Mouse (Mus musculus) intestine, postnatal 0 days (tissue): Measurements from ENCODE around the gene Rtn4rl1. TPM values are rescaled to one million over a fixed set of nuclear protein-coding genes. Genes with fewer than 3 reads are reported as not detected.

Experiments
- ATAC-seq: fragments of 200-750 bp; cut with Nextera tagmentation; 2 replicates; pipeline ENCODE4 v1.8.0; 2017; ENCODE audit warnings: mild to moderate bottlenecking, moderate TSS enrichment, moderate library complexity
- H3K27ac ChIP-seq: fragments of 300-500 bp; sonication (generic); 2 replicates; pipeline ENCODE4 v1.5.1; 2014; ENCODE audit warnings: mild to moderate bottlenecking, low read depth, low read length, moderate library complexity
- H3K27me3 ChIP-seq: fragments of 300-500 bp; sonication (generic); replicated peaks from 2 replicates; pipeline ENCODE4 v1.6.1; 2014; ENCODE audit warnings: low read length, mixed read lengths; ENCODE audit not compliant: control insufficient read depth, insufficient read depth
- H3K36me3 ChIP-seq: fragments of 300-500 bp; sonication (generic); 2 replicates; pipeline ENCODE4 v1.6.1; 2014; ENCODE audit warnings: mild to moderate bottlenecking, moderate library complexity; ENCODE audit not compliant: control insufficient read depth, insufficient read depth
- H3K4me1 ChIP-seq: fragments of 300-500 bp; sonication (generic); replicated peaks from 2 replicates; pipeline ENCODE4 v1.6.1; 2014; ENCODE audit warnings: antibody characterized with exemption, low read length, mixed read lengths; ENCODE audit not compliant: control insufficient read depth, insufficient read depth
- H3K4me2 ChIP-seq: fragments of 300-500 bp; sonication (generic); replicated peaks from 2 replicates; pipeline ENCODE4 v1.6.1; 2014; ENCODE audit warnings: low read depth, mild to moderate bottlenecking, moderate library complexity
- H3K4me3 ChIP-seq: fragments of 300-500 bp; sonication (generic); 2 replicates; pipeline ENCODE4 v1.5.1; 2014; ENCODE audit warnings: low read depth, low read length
- H3K9ac ChIP-seq: fragments of 300-500 bp; sonication (generic); 2 replicates; pipeline ENCODE4 v1.6.1; 2014; ENCODE audit warnings: mild to moderate bottlenecking, low read depth, low read length
- H3K9me3 ChIP-seq: fragments of 300-500 bp; sonication (generic); 2 replicates; pipeline ENCODE4 v1.6.1; 2016; ENCODE audit warnings: mixed run types; ENCODE audit not compliant: control insufficient read depth
- CTCF ChIP-seq: sonication (generic); IDR thresholded peaks from 2 replicates; pipeline ENCODE4 v1.5.1; 2016; ENCODE audit warnings: low read depth, mild to moderate bottlenecking, control low read depth, antibody characterized with exemption, moderate library complexity
- WGBS: fragments of 180-500 bp; shearing (Covaris S2); extraction: QIAGEN DNeasy Blood & Tissue Kit; methylation state at CpG from one replicate; pipeline ENCODE4 v1.1.7; 2014; 5-methylcytosine and 5-hydroxymethylcytosine counted together
- polyA plus RNA-seq: library from polyadenylated mRNA; unstranded; fragments of >200 nt; fragmentation: Nextera tagmentation; extraction: Ambion mirVana; gene quantifications from 2 replicates; pipeline ENCODE4 v1.2.1, GENCODE M21; 2015

The Rtn4rl1 gene
- polyA plus RNA-seq, 1 experiment from 2014 or later = 1.5 TPM

DNA sequence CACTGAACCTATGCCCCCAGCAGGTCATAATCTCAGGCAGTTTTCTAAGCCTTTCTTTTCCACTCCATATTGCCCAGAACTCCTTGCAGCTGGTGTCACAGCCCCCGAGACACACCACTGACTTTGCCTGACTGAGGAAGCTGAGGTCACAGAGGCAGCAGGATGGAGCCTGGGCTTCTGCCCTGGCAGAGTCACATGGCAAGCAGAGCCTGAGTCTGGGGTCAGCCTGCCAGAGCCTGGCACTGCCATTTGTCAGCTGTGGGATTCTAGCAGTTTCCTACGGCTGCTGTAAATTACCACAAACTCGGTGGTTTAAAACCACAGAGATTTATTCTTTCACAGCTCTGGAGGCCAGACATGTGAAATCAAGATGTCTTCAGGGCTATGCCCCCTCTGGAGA, 34.0 kb downstream of the Rtn4rl1 start:
- no peak overlapping the region for H3K4me3 ChIP-seq
- no peak for ATAC-seq
- H3K27ac ChIP-seq = no peak overlapping the region
- no peaks in the 10 kb centered on the region for H3K4me1 ChIP-seq
- no peaks in the 10 kb centered on the region; the same call in 1 of the 2 replicates for H3K36me3 ChIP-seq
- no peak for TF ChIP-seq CTCF
- H3K4me2 ChIP-seq = no peak overlapping the region
- no peak overlapping the region for H3K9ac ChIP-seq
- H3K9me3 ChIP-seq = no peaks in the 10 kb centered on the region
- H3K27me3 ChIP-seq = no peaks in the 10 kb centered on the region
- 62% methylated on average over 3 of the region's 3 CpGs for WGBS

DNA sequence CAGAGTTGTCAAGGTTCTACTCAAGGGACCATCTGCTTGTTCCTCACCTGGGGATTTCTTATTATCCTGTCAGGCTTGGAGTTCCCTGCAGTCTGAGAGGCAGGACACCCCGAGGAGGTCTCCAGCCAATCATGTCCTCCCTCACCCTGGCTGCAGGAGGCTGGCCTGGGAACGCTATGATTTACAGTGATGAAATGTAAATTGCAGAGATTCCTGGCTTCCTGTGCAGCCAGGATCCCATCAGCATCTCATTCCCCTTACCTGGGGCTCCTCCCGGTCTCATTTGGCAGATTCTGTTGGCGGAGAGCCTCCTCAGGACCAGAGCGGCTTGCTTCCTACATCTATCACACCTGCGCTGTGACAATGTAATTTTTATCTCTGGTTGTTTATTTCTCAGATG, 35.7 kb downstream of the Rtn4rl1 start:
- H3K27me3 ChIP-seq = no peaks in the 10 kb centered on the region
- no peak overlapping the region for H3K4me2 ChIP-seq
- 63% methylated on average over 6 of the region's 6 CpGs for WGBS
- H3K36me3 ChIP-seq = no peaks in the 10 kb centered on the region
- no peak for ATAC-seq
- no peak overlapping the region for H3K9ac ChIP-seq
- no peaks in the 10 kb centered on the region for H3K9me3 ChIP-seq
- H3K27ac ChIP-seq = no peak overlapping the region
- no peaks in the 10 kb centered on the region for H3K4me1 ChIP-seq
- no peak overlapping the region for H3K4me3 ChIP-seq
- TF ChIP-seq CTCF = no peak

DNA sequence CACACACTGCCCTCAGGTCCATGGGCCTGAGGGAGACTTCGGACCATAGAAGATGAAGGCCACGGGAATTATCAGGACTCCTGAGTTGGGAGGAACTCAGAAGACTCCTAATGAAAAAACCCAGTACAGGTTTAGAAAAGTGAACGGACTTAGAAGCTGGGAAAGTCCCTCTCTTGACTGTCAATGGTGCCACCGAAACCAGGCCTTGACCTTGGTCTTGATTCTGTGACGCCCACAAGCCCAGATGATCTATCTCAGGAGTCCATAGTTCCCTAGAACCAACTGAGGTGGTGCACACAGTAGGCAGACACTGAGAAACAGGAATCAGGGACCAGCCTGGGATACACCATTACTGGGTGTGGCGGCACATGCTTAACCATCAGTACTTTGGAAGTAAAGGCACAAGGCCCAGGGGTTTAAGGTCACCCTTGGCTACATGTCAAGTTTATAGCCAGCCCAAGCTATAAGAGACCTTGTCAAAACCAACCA, 36.7 kb downstream of the Rtn4rl1 start:
- H3K9ac ChIP-seq = no peak overlapping the region
- H3K9me3 ChIP-seq = no peaks in the 10 kb centered on the region
- no peaks in the 10 kb centered on the region for H3K27me3 ChIP-seq
- ATAC-seq = no peak
- H3K4me2 ChIP-seq = no peak overlapping the region
- no peaks in the 10 kb centered on the region for H3K36me3 ChIP-seq
- H3K4me1 ChIP-seq = no peaks in the 10 kb centered on the region
- 93% methylated on average over 6 of the region's 6 CpGs for WGBS
- no peak for TF ChIP-seq CTCF
- H3K4me3 ChIP-seq = no peak overlapping the region
- no peak overlapping the region for H3K27ac ChIP-seq

DNA sequence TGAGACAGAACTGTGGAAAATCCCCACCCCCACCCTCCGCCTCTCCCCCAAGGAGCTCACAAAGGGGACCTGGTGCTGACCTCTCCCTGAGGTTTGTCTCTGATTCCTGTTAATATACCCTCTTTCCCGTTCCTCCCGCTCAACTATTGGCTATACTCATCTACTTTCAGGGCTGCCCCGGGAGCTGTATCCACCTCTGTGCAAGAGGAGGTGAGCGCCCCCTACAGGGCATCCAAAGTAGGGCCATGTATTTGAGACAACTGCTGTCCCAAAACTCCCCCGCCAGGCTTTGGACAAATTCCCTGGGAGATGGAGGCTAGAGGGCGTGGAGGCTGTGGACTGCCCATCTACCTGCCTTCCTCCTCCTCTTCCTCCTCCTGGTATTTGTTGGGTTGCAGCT, 38.2 kb downstream of the Rtn4rl1 start:
- WGBS = 14% methylated on average over 7 of the region's 7 CpGs
- no peaks in the 10 kb centered on the region for H3K9me3 ChIP-seq
- H3K27ac ChIP-seq = no peak overlapping the region
- ATAC-seq = peak; percentile 48; the same call in 1 of the 2 replicates
- no peak overlapping the region for H3K4me2 ChIP-seq
- no peaks in the 10 kb centered on the region for H3K4me1 ChIP-seq
- TF ChIP-seq CTCF = peak; percentile 88
- H3K36me3 ChIP-seq = no peaks in the 10 kb centered on the region
- H3K9ac ChIP-seq = no peak overlapping the region
- no peaks in the 10 kb centered on the region for H3K27me3 ChIP-seq
- no peak overlapping the region for H3K4me3 ChIP-seq

DNA sequence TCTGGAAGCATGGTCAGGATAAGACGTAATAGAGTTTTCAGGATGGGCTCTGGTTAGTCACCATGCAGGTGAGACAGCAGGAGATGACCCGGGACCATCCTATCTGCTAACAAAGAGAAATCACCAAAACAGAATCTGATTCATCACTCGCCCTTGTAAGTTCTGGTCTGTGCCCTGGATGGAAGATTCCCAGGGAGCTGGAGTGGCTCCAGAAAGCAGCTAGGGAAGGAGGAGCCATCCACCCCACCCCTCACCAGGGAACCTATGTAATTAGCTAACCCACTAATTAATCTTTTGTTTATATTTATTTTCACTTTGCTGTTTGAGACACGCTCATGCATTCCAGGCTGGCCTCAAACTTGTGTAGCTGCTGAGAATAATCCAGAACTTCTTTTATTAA, 38.9 kb downstream of the Rtn4rl1 start:
- no peaks in the 10 kb centered on the region for H3K27me3 ChIP-seq
- H3K27ac ChIP-seq = no peak overlapping the region
- no peak overlapping the region for H3K9ac ChIP-seq
- H3K4me2 ChIP-seq = no peak overlapping the region
- 79% methylated on average over 4 of the region's 4 CpGs for WGBS
- no peak for ATAC-seq
- H3K4me1 ChIP-seq = no peaks in the 10 kb centered on the region
- no peak for TF ChIP-seq CTCF
- H3K9me3 ChIP-seq = no peaks in the 10 kb centered on the region
- no peak overlapping the region for H3K4me3 ChIP-seq
- no peaks in the 10 kb centered on the region for H3K36me3 ChIP-seq

DNA sequence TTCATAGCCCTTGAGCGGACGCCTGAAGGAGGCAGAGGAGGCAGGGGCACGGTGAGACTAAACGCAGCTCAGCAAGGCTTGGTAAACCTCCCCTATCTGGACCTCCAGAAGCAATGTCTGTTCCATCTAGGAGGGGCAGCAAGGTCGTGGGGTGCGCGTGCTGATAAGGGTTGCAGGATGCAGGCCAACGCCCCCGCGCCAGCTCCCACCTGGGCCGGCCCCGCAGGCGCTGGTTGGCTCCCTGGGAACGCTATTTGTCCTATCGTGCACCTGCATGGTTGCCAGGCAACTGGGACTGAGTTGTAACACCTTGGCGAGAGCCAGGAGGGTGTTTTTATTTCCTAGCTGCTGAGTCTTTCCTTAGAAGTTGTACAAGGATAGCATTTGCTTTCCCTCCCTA, 41.2 kb downstream of the Rtn4rl1 start:
- TF ChIP-seq CTCF = no peak
- 10% methylated on average over 16 of the region's 16 CpGs for WGBS
- Histone ChIP-seq H3K9me3 (no peaks in the 10 kb centered on the region), H3K4me3 (no peak overlapping the region), H3K4me2 (no peak overlapping the region), H3K27ac (no peak overlapping the region), H3K36me3 (no peaks in the 10 kb centered on the region), H3K27me3 (no peaks in the 10 kb centered on the region), H3K4me1 (no peaks in the 10 kb centered on the region), H3K9ac (no peak overlapping the region)
- no peak for ATAC-seq
